Mouse (Mus musculus): ENCODE measurements around the gene Abcg4.
A peak's percentile ranks its signal among the peaks of the same experiment; 100 is the strongest.
"Not testable (repeated sequence)": the region's sequence is repeated elsewhere in the genome, so short reads cannot be mapped to it uniquely, and the experiment has no call there.

The Abcg4 gene

DNA sequence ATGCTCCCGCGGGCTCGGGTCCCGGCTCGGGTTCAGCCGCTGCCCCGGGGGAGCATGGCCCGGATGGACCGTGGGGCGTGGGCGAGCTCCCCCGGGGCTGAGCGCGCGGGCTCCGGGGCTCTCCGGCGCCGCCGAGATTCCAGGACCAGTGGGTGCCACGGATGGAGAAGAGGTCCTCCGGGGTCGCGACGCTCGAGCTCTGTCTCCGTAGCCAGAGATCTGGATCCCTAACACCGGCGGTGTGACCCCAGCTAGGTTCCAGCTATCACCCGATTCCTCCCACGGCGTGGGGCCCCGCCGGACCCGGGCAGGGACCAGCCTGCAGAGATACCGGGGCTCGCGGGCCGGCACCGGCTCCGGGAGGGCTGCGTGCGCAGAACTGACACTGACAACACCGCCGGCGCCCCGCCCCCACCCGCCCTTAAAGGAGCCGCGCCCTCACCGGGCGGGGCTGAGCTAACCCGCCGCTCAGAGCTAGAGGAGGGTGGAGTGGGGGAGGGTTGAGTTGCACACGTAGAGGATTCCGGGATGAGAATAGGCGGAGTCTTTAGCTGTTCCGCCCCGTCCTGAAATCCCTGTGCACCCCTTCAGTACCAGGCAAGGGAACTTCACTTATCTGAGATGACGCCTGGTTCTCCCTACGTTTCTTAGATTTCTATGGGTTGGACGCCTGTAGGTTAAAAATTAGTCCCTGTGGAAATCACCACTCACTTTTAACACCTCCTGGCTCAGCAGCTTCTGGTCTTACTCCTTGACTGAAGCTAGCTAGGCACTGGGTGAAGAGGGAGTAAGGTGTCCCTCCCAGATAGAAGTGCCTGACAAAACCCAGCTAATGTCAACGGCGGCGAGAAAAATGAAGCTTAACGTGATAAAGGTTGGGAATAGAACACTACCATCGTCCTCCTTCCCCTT, 31.7 kb upstream of the Abcg4 start, which contains the start of gene C2cd2l:
C2cd2l (minus strand) TSS at position 399 of the 912 bp plus-strand sequence.
- DNase-seq (ENCODE audit: low spot score in 2 of 2) = peak; percentile 86 to 89

DNA sequence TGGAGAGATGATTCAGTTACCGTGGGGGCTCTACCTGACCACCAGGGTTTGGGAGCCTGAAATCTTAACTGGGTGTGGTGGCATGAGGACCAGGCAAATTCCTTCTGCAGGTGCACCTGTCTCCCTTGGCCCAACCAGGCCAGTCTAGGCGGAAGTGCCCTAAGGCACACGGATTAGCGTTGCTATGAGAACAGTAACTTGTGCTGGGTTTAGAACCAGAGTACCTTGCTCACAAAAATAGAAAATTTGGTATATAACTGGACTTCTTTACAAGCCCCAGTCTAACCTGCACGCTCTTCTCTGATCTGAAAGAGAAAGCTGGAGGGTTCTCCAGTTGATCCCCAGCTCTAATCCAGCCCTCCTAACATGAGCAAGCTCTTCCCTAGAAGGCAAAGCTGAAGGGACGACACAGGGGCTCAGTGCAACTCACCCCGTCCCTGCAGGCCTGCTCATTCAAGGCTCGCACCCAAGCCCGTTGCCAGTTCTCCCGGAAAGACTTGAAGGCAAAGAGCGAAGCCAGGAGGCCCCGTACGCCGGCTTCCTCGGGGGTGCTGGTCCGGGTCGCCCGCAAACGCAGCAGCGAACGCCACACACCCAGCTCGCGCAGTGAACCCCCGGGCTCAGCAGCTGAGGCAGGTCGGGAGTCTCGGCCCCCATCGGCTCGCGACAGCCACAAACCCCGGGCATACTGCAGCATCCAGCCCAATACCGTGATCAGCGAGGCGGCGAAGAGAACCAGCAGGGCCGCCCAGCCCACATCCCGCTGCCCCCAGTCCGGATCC, 30.9 kb upstream of the Abcg4 start:
- DNase-seq (ENCODE audit: low spot score in 2 of 2) = no peak

DNA sequence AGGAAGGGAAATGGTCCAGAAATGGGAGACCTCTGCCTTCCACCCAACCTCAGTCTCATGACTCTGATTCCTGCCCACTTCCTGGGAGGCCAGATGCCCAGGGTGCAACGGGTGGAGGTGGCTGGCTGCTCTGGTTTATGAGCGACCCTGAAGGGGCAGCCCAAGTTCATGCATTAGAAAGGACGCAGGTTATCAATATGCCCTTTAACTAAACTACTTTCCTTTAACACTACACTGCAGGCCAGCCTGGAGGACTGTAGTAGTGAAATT, 30.3 kb upstream of the Abcg4 start:
- DNase-seq (ENCODE audit: low spot score in 2 of 2) = no peak

DNA sequence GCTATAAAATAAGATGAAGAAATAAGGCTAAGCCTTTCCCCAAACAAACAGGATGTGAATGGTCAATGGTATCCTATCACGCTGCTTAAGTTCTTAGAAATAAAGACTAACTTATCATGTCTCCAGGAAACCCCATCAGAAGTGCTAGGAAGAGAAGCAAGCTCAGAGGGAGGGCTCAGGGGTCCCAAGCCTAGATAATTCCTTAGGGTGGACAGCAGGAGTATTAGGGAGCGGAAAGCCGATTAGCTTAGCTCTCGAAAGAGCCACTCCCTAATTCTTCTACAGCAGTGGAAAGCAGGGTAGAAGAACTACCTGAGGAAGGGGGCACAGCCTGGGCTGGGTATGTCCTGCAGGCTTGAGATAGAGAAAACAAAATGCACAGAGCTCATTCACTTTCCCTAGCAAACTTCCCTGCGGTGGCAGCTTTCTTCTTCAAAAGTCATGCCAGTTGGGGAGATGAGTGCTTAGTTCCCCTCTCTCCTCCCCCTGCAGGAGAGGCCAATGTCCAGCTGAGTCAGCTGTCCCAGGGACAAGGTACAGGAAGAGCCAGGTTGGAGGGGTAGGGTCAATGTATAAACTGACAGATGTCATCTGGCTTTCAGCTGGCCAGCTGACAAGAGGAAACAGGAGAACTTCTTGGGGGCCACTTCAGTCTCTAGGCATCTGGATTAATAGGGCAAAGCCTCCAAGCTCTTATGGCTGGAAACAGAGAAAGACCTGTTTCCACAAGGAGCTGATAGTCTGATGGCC, 29.8 kb upstream of the Abcg4 start:
- no peak for DNase-seq (ENCODE audit: low spot score in 2 of 2)

DNA sequence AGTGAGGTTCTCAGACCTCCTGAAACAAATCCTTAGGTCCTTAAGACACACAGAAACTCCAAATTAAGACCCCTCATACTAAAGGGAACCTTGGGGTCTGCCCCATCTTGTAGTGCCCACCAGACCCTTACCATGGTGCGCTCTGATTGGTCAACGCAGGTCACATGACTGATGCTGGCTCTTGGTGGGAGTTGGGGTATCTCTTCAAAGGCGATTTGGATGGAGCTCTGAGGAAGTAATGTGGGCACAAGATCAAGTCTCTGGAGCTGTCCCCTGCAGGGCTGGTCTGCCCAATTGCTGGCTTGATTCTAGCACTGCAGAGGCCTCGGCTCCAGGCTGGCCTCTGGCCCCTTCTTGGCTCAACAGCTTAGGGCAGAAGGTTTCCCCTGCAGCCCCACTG, 29.0 kb upstream of the Abcg4 start:
- DNase-seq (ENCODE audit: low spot score in 2 of 2) = no peak

DNA sequence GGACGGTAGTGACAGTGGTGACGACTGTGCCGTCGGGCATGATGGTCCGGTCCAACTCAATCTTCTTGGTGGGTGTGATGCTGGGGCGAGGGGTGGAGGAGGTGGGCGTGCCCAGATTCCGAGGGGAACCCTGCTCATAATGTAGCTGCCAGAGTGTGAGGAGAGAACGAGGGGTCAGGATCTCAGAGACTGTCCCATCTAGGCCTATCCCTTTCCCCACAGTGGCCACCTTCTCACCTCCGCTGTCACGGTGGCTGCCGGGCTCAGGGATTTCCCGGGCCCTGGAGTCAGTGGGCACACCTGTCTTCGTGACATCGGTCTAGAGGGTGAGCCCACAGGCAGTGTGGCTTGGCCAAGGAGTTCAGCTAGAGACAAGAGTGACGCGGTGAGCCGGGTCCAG, 26.5 kb upstream of the Abcg4 start:
- DNase-seq (ENCODE audit: low spot score in 2 of 2) = no peak

DNA sequence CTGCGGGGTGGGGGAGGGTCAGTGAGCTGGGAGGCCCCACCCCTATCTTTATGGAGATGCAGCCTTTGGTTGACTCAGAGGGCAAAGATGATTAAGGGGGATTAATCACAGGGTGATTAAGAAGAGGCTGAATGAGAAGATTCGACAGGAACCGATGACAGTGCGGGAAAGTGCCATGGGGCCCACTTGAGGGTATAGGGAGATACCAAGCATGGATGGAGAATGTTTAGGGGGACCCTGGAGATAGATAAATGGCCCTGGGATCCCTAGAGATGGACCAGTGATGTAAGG, 25.8 kb upstream of the Abcg4 start:
- DNase-seq (ENCODE audit: low spot score in 2 of 2) = no peak

DNA sequence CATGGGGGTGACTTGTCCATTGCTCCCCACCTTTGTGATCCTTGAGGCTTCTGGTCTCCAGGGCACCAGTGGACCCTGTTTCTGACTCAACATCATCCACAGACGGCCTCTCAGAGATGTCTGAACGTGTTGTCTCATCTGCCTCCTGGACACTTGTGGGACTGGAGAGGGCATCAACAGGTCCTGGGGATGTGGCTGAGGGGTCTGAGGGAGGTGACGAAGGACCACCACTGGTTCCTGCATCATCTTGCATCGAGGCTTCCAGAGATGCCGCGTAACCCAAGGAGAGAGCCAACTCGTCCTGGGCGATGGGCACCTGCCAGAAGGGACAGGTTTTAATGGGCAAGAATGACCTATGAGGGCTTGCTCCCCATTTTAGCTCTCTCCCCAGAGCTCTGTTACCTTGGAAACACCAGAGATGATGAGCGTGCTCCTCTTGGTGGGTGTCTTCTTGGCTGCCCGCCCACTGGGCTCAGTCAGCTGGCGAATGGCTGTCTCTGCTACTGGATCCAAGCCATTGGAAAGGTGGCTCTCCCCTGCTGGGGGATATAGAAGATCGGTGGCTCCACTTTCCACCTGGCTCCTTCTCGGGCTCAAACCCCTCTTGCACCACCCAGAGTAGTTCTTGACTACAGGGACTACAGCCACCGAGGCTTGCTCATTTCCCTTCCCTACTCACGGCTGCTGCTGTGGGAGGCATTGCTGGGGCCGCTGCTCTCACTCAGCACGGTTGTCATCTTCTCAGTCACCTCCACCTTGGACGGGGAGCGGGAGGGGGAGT, 25.3 kb upstream of the Abcg4 start:
- no peak for DNase-seq (ENCODE audit: low spot score in 2 of 2)

DNA sequence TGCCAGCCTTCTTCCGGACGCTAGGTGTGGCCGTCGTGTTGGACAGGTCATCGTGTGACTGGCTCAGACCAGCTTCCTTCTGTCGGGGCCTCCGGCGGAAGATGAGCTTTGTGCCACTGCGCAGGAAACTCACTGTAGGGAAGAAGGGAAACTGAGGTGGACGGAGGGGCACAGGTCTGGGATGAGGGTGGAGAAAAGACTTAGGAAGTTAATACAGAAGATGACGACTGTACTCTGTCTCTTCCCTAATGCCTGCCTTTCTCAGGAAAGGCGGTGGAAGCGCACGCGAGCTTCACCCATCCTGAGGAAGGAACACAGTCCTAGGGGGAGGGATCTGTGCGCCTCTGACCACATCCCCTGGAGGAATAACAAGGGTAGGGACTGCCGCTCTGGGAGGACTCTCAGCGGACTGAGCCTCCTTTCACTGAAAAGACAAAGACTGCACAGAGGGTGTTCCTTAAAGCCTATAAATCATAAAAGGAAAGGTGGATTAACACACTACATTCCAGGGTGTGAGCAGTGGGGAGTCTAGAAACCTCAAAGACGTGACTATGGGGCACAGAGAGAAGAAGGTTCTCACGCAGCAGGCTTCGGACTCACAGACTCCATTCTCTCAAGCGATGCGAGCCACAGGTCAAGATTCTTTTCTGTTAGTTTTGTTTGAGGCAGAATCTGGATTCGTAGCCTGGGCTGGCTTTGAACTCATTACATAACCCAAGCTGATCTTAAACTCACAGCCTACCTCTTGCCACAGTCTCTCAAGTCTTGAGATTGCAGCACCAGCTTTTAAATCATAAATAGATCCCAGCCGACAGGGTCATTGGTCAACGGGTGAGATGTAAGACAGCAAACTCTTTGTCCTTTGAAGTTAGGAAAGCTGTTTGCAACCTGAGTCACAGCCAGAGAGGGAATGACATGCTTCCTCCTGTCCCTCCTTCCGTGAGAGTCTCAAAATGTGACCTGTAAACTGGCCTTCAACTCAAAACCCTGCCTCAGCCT, 23.0 kb upstream of the Abcg4 start:
- DNase-seq (ENCODE audit: low spot score in 2 of 2) = no peak

DNA sequence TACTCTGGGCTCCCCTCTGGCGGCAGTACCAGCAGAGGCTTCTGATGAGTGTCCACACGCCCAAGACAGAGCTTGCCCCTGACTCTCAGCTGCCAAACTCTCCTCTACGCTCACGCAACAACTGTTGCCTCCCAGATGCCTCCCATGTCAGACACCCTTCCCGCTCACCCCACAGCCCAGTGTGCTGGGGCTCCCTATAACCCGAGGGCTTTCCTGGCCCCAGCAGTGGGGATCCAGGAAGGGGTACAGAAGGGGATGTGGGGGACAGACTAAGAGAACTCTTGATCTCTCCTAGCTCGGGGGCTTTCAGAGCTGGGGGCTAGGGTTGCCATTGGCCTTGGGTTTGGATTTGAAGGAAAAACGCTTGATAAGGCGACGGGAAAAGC, 22.3 kb upstream of the Abcg4 start:
- DNase-seq (ENCODE audit: low spot score in 2 of 2) = no peak

DNA sequence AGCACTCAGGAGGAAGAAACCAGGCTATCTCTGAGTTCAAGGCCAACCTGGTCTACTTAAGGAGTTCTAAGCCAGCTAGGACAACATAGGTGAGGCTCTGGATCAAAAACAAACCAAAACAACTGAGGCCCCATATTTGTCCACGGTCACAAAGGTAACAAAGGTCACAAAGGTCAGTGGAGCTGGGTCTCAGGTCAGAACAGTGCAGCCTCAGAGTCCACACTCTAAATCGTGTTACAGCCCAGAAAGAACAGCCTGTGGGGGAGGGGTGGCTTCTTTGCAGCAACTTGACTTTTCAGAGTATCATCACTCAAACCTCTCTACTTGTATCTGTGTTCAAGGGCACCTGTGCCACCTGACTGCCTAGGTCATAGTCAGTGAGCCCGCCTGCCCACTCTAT, 21.3 kb upstream of the Abcg4 start:
- no peak for DNase-seq (ENCODE audit: low spot score in 2 of 2)

DNA sequence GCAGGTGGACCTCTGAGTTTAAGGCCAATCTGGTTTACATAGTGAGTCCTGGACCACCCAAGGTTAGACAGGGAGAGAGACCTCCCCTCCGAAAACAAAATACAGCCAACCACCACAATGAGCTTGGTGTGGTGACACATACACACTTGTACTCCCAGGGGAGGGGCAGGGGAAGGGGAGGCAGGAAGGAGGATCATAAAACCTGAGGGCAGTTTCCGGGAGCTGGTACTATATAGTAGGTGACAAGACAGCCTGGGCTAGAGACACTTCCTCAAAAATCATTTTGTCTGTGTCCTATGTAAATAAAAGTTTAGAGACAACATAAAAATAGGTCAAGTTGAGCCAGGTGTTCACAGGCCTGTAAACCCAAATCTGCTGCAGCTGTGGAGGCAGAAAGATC, 18.8 kb upstream of the Abcg4 start:
- DNase-seq (ENCODE audit: low spot score in 2 of 2) = peak; percentile 49 to 57

DNA sequence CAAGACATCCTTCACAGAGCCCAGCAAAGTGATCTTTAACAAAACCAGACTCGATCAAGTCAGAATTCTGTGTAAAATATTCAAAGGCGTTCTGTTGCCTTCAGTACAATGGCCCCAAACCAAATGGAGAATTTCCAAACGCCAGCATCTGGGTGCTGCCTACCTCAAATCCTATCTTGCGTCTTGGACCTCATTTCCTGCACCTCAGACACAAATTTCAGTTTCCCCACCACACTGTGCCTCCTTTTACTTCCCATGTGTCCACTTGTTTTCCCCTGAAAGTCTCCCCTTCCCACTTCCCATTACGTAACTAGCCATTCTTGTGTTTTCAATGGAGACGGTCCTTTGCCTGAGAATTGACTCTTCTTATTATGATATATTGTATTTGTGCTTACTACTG, 18.1 kb upstream of the Abcg4 start:
- DNase-seq (ENCODE audit: low spot score in 2 of 2) = no peak

DNA sequence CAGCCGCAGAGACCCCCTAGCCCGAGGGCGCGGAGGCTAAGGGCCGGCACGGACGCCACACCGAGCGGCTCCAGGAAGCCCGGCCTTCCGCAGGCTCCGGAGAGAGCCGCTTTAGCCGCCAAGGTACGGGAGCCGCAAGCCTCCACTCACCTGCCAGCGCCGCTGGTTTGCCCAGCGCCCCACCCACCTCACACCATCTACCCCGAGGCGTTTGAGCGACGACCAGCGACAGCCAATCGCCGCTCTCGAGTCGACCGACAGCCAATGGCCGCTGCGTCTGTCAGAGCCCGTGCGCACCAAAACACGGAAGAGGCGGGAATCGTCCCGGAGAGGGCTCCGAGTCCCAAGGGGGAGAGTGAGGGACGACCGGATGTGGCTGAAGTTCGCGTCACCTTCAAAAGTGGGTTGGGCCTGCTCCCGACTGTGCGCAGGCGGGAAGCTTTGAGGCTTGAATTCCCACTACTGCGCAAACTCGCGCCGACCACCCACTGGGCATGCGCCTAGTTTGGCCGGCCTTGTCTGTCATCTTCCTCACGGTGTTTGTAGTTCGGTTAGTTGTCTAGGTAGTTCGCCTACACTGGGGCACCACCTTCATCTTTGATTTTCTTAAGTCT, 17.2 kb upstream of the Abcg4 start, which contains the start of gene Hinfp:
Hinfp (minus strand) TSS at position 206 of the 614 bp plus-strand sequence.
- DNase-seq (ENCODE audit: low spot score in 2 of 2) = peak; percentile 99

DNA sequence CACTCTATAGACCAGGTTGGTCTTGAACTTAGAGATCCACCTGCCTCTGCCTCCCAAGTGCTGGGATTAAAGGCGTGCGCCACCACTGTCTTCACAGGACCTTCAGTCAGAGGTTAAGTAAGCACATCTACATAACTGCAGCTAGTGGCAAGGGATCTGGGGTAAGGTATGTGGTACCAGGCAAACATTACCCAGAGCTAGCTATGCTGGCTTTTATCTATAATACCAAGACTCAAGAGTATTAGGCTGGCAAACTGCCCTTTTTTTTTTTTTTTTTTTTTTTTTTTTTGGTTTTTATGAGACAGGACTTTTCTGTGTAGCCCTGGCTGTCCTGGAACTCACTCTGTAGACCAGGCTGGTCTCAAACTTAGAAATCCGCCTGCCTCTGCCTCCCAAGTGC, 11.6 kb upstream of the Abcg4 start:
- not testable (repeated sequence) for DNase-seq (ENCODE audit: low spot score in 2 of 2)

DNA sequence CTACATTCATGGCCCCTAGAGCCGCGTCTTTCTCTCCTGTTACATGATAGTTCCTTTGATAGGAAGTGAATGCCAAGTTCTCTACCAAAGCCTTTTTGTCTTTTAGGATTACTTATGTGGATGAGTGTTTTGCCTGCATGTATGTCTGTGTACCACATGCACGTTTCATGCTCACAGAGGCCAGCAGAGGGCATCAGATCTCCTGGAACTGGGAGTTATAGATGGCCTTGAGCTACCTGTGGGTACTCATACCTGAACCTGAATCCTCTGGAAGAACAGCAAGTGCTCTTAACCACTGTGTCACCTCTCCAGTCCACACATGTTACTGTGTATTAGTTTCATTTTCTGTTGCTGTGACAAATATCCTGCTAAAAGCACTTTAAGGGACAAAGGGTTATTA, 4.1 kb upstream of the Abcg4 start:
- DNase-seq (ENCODE audit: low spot score in 2 of 2) = peak; percentile 56 to 61

DNA sequence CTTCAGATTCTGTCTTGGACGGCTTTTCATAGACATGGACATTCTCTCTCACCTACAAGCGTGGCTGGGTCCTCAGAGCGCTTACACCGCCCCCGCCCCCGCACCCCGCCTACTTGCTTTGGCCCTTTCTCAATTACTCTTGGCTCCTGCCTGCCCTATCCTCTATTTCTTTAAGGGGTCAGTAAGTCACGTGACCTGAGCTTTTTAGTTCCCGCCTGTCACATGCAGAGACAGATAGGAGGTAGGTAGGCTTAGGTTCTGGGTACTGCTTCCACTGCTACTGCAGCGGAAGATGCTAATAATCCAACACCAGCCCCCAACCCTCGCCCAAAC, 510 bp upstream of the Abcg4 start:
- no peak for DNase-seq (ENCODE audit: low spot score in 2 of 2)

DNA sequence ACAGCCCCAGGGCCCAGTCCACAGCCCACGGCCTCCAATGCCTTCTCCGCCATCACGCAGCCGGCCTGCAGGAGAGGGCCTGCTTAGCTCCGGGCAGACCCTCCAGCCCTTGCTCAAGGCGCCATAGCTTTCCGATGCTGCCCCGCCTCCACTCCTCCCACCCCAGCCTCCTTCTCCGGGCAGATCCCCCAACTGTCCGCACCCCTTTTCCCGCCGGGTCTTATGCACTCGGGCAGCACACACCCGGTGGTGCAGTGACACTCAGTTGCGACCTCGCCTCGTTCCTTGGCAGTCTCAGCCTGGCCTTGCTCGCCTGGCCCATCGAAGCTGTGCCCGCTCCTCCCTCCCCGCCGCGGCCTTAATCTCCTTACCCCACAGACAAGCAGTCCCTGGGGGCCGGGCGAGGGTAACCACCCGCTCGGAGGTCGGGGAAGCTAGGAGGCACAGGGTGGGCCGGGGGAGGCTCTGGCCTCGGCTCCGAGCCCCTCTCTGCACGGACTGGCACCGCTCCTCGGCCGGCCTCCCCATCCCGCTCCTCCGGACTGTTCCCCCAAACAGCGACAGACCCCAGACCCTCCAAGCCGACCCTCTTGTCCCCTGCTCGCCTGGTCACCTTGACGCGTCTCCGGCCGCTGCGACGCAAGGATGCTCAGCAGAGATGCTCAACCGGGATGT, 877 bp downstream of the Abcg4 start:
- peak; percentile 19 to 24 for DNase-seq (ENCODE audit: low spot score in 2 of 2)

DNA sequence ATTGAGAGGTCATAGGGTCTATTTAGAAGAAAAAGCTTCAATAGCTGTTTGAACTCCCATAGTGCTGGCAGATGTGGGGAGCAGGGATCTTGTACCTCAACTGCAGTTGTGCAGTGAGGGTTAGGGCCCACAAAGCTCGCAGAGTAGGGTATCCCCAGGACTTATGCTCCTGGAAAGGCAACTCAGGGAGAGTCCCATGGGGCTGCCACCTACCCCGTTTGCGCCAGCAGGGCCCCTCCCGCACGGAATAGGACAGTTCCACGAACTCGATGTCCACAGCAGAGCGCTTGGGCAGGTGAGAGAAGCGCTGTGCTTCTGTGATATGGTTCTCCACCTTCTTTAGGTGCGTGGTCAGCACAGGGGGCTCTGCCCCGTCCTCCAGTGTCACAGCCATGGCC, 1.4 kb downstream of the Abcg4 start:
- no peak for DNase-seq (ENCODE audit: low spot score in 2 of 2)

Data from spleen, postnatal 36 days (tissue).